Mouse (Mus musculus) megakaryocyte, embryonic 14.5 days (primary cell): ENCODE measurements around the gene Tmbim6. TPM values are rescaled to one million over a fixed set of nuclear protein-coding genes. Genes with fewer than 3 reads are reported as not detected.

ENCODE experiments used
- H3K27me3 ChIP-seq: replicated peaks from 2 replicates; pipeline ENCODE3; 2012; ENCODE audit warnings: inconsistent platforms
- H3K36me3 ChIP-seq: replicated peaks from 2 replicates; pipeline ENCODE3; 2012; ENCODE audit warnings: low read length, inconsistent platforms, mixed read lengths
- H3K4me1 ChIP-seq: 2 replicates; pipeline ENCODE4 v1.6.1; 2012; ENCODE audit warnings: inconsistent platforms
- H3K4me3 ChIP-seq: replicated peaks from 2 replicates; pipeline ENCODE3; 2012; ENCODE audit warnings: moderate library complexity, mild to moderate bottlenecking, inconsistent platforms
- H3K9me3 ChIP-seq: 2 replicates; pipeline ENCODE4 v1.6.1; 2012; ENCODE audit warnings: inconsistent platforms
- FLI1 ChIP-seq: IDR thresholded peaks from 2 replicates; pipeline ENCODE4 v1.6.1; 2012; ENCODE audit warnings: low read length, inconsistent platforms, mixed read lengths
- GATA1 ChIP-seq: IDR thresholded peaks from 3 replicates; pipeline ENCODE4 v1.6.1; 2012; ENCODE audit warnings: mixed read lengths, low read length, inconsistent platforms, borderline replicate concordance
- polyA plus RNA-seq: library from polyadenylated mRNA; stranded (reverse); fragments of >175 nt; gene quantifications from 2 replicates; pipeline ENCODE4 v1.2.3, GENCODE M21; 2012; ENCODE audit warnings: low replicate concordance; ENCODE audit not compliant: insufficient read depth

Tmbim6 gene
- 206 and 441 TPM in 2 replicates for polyA plus RNA-seq

GRCm38 (mm10) chr15:99392486-99393385, at the start of gene Tmbim6:
Gene Tmbim6, plus strand, starts transcription at chr15:99392882.
- Histone ChIP-seq H3K9me3 (no peaks in the 10 kb centered on the region), H3K4me3 (peak within 1 kb of the TSS; percentile 99), H3K36me3 (peaks cover 2% of the 10 kb centered on the region), H3K27me3 (no peaks in the 10 kb centered on the region), H3K4me1 (peaks cover 81% of the 10 kb centered on the region)
- peak; percentile 79; the same call in 2 of the 3 replicates for TF ChIP-seq GATA1
- peak; percentile 41; the same call in 1 of the 2 replicates for TF ChIP-seq FLI1

- H3K4me1 ChIP-seq, result peaks cover 99% of the 10 kb centered on the region
- no peaks in the 10 kb centered on the region for H3K9me3 ChIP-seq
- peaks cover 8% of the 10 kb centered on the region for H3K27me3 ChIP-seq
- peaks cover 3% of the 10 kb centered on the region for H3K36me3 ChIP-seq
- H3K4me3 ChIP-seq, result peak overlapping the region; percentile 69
- TF ChIP-seq GATA1 (no peak), FLI1 (no peak)
These were observed 49.1 kb upstream of the Tmbim6 start for GRCm38 (mm10) chr15:99343414-99344147.

- TF ChIP-seq GATA1 (no peak), FLI1 (no peak)
- Histone ChIP-seq H3K9me3 (no peaks in the 10 kb centered on the region), H3K36me3 (peaks cover 5% of the 10 kb centered on the region), H3K4me1 (peaks cover 95% of the 10 kb centered on the region), H3K27me3 (peaks cover 8% of the 10 kb centered on the region), H3K4me3 (no peak overlapping the region)
These were observed 48.4 kb upstream of the Tmbim6 start for GRCm38 (mm10) chr15:99344148-99344870.

GRCm38 (mm10) chr15:99344961-99345360, 47.7 kb upstream of the Tmbim6 start:
- peaks cover 5% of the 10 kb centered on the region for H3K36me3 ChIP-seq
- peaks cover 8% of the 10 kb centered on the region for H3K27me3 ChIP-seq
- H3K4me3 ChIP-seq, result peak overlapping the region; percentile 71
- no peaks in the 10 kb centered on the region for H3K9me3 ChIP-seq
- peaks cover 88% of the 10 kb centered on the region for H3K4me1 ChIP-seq
- TF ChIP-seq FLI1 (no peak), GATA1 (no peak)

GRCm38 (mm10) chr15:99351610-99352009, 41.1 kb upstream of the Tmbim6 start:
- Histone ChIP-seq H3K36me3 (peaks cover 2% of the 10 kb centered on the region), H3K4me3 (no peak overlapping the region), H3K9me3 (no peaks in the 10 kb centered on the region), H3K4me1 (peaks cover 58% of the 10 kb centered on the region), H3K27me3 (peaks cover 14% of the 10 kb centered on the region)
- TF ChIP-seq GATA1, result no peak
- no peak for TF ChIP-seq FLI1

- Histone ChIP-seq H3K9me3 (no peaks in the 10 kb centered on the region), H3K36me3 (peaks cover 2% of the 10 kb centered on the region), H3K4me1 (peaks cover 57% of the 10 kb centered on the region), H3K27me3 (peaks cover 16% of the 10 kb centered on the region), H3K4me3 (no peak overlapping the region)
- no peak for TF ChIP-seq GATA1
- no peak for TF ChIP-seq FLI1
These were observed 40.4 kb upstream of the Tmbim6 start for GRCm38 (mm10) chr15:99352306-99352705.

GRCm38 (mm10) chr15:99355660-99356059, 37.0 kb upstream of the Tmbim6 start:
- Histone ChIP-seq H3K9me3 (no peaks in the 10 kb centered on the region), H3K4me1 (peaks cover 49% of the 10 kb centered on the region), H3K4me3 (no peak overlapping the region), H3K36me3 (peaks cover 3% of the 10 kb centered on the region), H3K27me3 (peaks cover 16% of the 10 kb centered on the region)
- TF ChIP-seq GATA1, result no peak
- no peak for TF ChIP-seq FLI1

GRCm38 (mm10) chr15:99356462-99356861, 36.2 kb upstream of the Tmbim6 start:
- TF ChIP-seq FLI1 (no peak), GATA1 (no peak)

GRCm38 (mm10) chr15:99358952-99359351, 33.7 kb upstream of the Tmbim6 start:
- Histone ChIP-seq H3K4me3 (no peak overlapping the region), H3K27me3 (peaks cover 2% of the 10 kb centered on the region), H3K9me3 (no peaks in the 10 kb centered on the region)

More at GRCm38 (mm10) chr15:99356462-99356861, 36.2 kb upstream of the Tmbim6 start:
- H3K9me3 ChIP-seq, result no peaks in the 10 kb centered on the region
- peaks cover 46% of the 10 kb centered on the region for H3K4me1 ChIP-seq
- H3K27me3 ChIP-seq, result peaks cover 16% of the 10 kb centered on the region
- H3K36me3 ChIP-seq, result peaks cover 3% of the 10 kb centered on the region
- no peak overlapping the region for H3K4me3 ChIP-seq

More at GRCm38 (mm10) chr15:99358952-99359351, 33.7 kb upstream of the Tmbim6 start:
- peaks cover 3% of the 10 kb centered on the region for H3K36me3 ChIP-seq
- peaks cover 35% of the 10 kb centered on the region for H3K4me1 ChIP-seq
- TF ChIP-seq FLI1 (no peak), GATA1 (no peak)
